Mouse (Mus musculus): ENCODE measurements around the gene Mlx.

The Mlx gene

DNA sequence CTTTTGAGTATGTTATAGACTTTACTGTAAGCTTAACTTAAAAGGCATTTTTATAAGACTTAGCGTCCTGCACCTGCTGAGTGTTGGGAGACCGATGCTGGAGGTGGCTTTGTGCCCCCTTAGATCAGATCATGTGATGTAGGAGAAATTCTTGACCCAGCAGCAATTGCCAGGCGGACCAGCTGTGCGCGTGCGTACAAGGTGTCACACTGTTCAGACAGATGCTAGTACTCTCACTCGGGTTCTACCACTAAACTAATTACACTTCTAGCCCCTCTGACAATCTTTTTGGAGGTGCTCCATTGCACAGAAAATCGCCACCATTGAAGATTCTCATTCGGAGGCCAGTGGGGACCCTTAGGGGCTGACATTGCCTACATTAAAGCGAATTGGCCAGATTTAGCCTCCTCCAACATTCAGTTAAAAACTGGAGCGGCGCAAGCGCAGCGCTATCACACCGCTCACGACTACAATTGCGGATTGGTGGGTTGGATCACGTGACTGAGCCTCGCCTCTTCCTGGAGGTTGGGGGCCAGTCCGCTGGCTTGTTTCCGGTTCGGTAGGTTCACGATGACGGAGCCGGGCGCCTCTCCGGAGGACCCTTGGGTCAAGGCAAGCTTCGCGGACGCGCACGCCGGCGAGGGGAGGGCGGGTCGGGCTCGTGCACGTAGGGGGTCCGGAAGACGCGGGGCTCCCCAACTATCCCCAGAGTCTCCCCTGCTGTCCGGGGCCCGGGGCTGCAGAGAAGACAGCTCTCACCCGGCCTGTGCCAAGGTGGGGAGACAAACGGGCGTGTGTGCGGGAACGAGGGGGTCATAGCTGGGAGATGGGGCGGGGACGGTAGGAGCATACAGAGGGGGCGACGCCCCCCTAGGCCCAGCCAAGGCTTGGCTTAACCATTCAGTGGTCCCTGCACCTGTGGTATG, at the start of gene Mlx:
Gene Mlx, plus strand, starts transcription at position 522 of the 926 bp plus-strand sequence.
- DNase-seq (ENCODE audit: low spot score in 2 of 2): peak; percentile 91 to 92

DNA sequence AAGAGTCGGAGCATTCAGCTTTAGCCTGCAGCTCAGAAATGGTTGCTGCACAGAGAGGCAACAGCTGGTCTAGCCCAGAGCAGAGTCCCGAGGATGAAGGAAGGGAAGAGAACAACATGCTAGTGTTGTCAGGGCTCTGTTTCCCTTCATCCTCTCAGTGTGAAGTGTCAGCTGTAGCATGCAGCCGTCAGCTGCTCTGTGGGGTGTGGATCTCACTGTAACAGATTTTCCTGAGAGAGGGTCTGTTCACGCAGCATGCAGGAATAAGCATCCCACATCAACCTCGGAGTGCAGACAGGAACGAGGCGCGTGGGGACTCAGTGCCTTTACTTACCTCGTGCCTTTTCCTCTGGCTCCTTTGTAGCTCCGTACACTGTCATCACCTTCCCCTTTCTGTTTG, 49.3 kb upstream of the Mlx start:
- DNase-seq (ENCODE audit: low spot score in 2 of 2): no peak

DNA sequence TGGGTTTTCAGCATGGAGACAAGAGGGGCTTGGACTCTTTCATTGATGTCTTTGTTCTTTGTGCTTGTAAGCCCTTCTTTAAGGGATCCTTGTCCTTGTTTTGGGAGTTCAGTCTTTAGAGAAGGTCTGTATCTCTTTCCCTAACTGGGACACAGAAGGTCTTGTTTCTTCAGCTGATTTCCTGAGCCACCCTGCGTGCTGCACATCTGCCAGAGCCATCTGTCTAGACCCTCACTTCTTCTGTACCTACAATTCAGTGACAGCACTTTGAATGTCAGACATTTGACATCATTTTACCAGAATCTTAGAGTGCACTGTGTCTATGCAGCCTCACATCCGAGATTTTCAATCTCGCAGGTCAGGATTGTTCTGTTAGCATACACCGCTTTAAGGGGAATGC, 41.3 kb upstream of the Mlx start:
- DNase-seq (ENCODE audit: low spot score in 2 of 2): no peak

DNA sequence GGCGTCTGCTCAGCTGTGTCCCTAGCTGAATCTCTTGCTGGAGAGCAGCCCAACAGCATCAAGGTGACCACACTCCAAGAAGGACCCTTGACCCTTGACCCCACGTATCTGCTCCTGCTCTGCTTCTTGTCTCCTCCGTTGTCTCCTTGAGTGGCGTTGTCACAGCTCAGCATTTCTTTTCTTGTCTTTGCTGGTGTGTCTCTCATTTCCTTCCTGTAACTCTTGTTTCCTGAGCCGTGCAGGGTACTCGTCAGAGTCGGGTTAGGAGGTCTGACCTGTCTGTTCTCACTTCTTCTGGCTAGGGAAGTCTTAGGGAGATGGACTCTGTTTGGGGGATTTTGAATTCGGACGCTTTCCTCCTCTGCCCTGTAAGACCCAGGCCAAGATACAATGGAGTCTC, 40.6 kb upstream of the Mlx start:
- peak; percentile 46 to 50 for DNase-seq (ENCODE audit: low spot score in 2 of 2)

DNA sequence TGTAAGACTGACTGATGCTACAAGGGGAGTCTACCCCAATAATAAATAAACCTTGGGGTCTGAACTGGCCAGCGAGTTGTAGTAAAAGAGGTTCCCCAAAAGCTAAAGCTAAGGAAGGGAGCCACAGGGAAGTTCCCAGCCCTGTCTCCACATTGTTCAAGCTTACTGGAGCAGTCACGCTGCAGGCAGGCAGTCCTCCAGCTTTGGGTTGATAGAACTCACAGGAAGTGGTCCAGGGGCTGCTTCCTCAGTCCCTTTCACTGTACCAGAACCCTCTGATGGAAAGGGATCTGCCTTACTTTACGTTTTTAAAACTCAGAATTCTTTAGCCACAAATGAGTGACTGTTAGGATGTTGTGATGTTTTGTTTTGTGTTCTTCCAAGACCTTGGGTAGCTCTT, 39.6 kb upstream of the Mlx start:
- DNase-seq (ENCODE audit: low spot score in 2 of 2): no peak

DNA sequence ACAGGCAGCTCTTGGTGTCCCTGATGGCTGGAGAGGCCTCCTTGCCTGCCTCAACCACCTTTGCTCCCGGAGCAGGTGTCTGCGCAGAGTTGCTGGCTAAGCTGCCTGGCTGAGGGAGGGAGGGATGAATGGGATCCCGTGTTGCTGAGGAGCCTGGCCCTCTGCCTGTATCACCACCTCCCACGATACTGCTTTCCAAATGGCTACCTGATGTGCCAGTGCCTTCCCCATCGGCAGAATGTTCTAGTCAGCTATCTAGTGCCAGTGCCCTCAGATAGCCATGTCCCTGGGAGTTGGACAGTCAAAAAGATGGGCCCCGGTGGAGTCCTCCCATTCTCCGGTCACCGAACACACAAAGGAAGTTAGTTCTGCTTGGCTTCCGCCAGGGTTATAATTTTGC, 36.7 kb upstream of the Mlx start:
- no peak for DNase-seq (ENCODE audit: low spot score in 2 of 2)

DNA sequence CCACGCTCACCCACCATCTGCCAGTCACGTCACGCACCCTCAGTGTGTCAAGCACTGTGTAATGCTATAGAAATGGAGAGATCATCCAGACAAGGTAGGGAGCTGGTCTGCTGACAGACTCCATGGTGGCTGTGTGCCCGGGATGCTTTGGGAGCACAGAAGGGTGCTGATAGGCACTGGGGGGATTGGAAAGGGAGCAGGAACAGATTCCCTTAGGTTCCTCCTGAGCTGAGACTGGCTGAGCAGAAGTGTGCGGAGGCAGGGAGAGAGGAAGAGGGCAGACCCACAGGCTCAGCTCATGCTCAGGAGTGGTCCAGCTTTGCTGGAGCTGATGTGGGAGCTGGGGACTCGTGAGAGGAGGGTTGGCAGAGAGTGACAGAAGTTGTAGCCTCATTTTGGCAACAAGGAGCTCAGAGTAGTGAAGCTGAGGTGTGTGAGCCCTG, 36.0 kb upstream of the Mlx start:
- DNase-seq (ENCODE audit: low spot score in 2 of 2): no peak

DNA sequence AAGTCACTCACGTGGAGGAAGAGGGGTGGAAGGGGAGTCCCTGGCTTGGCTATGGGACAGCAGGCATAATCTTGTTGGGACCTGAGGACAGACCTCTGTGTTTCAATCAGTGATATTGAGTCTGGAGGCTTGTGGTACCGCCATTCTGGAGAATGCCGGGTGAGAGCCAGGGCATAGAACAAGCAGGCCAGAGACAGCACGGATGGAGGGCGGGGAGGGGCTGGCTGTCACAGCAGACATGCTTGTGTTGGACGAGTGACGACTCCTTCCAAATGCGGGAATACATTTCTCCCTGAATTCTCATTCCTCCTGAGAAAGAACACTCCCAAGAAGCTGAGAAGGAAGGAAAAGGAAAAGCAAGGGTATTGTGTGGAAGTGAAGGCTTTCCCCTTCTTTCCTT, 35.5 kb upstream of the Mlx start:
- no peak for DNase-seq (ENCODE audit: low spot score in 2 of 2)

DNA sequence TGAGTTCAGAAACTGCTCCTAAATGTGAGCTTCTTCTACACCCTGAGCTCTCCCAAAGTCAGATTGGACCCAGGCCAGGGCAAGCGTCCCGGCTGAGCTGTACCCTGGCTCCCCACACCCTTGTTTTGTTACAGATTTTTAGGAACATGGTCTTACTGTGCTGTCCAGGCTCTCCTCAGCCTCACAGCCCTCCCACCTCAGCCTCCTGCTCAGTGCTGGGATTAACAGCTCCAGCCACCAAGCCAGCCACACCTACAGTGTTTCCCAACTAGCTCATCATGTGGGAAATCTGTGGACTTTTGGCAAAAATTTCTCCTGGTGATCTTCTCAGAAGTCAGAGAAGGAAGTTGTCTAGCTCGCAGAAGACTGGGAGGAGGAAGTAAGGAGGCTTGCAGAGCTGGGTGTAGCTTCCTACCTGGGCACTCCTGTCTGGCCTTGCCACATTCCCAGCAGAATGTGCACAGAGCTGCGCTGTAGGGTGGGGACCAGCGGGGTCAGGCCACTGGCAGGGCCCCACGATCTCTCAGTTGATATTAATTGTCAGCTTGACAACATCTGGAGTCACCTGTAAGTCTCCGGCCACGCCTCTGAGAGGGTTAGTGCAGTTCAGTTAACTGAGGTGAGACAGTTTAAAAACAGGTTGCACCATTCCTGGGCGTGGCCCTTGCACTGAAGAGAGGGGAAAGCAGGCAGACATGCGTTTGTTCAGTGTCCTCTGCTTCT, 34.2 kb upstream of the Mlx start:
- no peak for DNase-seq (ENCODE audit: low spot score in 2 of 2)

DNA sequence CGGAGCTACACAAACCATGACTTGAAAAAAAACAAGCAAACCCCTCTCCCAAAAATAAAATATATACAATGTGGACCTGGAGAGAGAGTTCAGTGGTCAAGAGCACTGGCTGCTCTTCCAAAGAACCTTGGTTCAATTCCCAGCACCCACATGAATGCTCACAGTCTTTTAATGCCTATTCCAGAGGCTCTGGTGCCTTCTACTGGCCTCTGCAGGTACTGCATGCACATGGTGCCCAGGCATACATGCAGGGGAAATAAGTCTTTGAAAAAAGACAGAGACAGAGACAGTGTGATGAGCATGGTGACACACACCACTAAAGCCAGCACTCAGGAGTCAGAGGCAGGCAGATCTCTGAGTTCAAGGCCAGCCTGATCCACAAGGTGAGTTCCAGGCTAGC, 33.1 kb upstream of the Mlx start:
- no peak for DNase-seq (ENCODE audit: low spot score in 2 of 2)

DNA sequence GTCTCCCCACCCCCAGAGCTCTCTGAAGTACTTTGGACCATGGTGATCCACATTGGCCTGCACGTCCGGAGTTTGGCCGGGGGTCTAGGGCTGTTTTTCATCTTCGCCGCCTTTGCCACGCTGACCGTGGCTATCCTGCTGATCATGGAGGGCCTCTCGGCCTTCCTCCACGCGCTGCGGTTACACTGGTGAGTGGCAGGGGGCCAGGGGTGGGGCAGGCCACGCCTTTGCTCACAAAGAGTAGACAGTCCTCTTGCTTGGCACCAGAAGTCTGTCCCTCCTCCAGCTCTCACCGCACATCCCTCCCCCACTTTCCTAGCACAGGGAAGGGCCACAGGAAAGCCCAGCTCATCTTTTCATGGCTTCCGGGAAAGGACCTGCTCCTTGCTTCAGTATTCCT, 31.7 kb upstream of the Mlx start:
- no peak for DNase-seq (ENCODE audit: low spot score in 2 of 2)

DNA sequence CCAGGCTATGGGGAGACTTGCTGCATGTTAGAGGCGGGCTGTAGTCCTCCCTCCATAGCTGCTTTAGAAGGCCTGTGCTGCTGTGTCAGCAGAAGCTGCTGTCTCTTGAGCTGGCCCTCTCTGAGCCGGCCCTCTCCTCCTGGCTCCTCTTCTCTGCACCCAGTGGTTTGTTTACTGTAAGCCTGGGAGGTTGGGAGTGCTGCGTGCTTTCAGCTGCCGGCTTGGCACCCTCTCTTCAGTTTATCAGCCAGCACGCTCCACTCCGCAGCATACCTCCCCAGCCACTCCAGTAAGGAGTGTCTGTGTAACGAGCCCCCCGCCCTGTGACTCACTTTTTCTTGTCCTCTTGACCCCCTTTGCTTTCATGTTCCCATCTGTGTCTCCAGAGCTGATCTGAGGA, 30.2 kb upstream of the Mlx start:
- DNase-seq (ENCODE audit: low spot score in 2 of 2): no peak

DNA sequence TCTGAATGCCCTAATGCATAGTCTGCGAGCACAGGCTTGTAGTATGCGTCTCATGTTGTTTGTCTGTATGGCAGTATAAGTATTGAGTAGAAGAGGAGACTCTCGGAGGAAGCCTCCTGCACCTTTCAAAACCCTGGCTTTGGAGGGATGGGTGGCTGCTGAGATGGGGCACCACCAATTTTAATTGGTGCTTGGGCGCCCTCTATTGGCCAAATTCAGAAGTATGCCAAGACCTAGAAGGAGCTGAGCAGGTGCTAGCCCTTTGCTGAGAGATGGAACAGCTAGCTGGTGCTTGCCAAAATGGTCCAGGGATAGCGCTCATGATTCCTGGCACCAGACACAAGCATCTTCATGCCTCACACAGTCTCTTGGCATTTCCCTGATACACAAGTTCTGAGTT, 29.2 kb upstream of the Mlx start:
- peak; percentile 78 to 84 for DNase-seq (ENCODE audit: low spot score in 2 of 2)

DNA sequence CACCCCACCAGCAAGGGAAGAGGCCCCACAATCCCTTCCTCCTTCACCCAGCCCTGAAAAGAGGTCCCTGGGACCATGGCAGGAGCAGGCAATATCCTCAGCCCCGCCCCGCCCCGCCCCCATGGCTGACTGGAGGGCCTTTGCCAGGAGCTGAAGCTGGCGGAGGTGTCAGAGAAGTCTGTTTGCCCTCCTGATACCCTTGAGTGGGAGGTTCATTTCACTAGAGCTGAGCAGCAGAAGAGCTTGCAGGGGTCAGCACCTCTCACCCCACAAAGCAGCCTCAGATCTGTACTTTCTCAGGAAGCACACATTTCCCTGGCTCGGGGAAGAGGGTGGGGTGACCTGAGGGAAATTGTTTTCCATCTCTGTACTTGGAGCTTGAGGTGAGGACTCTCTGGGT, 28.4 kb upstream of the Mlx start:
- DNase-seq (ENCODE audit: low spot score in 2 of 2): no peak

DNA sequence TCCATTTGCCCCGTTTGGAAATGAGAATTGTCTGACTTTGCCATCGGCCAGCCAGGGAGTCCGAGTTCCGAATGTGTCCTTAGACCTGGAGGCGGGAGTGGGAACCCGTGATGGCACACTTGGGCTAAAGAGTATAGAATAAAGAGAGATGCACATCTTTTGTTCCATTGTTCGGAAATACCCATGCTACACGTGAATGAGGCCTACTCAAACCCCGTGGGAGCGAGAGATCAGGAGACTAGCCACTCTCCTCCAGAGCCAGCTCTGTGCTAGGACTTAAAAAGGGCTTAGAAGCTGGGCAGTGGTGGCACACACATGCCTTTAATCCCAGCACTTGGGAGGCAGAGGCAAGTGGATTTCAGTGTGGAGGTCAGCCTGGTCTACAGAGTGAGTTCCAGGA, 27.6 kb upstream of the Mlx start:
- no peak for DNase-seq (ENCODE audit: low spot score in 2 of 2)

DNA sequence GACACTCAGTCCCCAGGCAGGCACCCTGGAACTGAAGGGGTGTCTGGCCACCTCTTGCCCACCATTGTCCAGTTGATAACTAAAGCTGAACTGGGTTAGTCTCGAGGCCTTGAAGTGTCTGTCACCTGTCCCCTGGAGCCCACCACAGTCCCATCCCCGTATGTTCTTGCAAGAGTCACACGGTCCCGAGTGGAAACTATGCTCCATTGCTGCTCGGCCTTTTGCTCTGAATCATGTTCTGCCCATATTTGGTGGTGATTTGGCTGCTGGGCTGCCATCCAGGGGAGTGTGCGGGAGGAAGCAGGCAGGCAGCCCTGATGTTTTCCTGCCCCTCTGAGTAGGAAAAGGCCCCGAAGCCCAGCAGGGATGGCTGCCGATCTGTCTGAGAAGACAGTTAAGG, 27.0 kb upstream of the Mlx start:
- no peak for DNase-seq (ENCODE audit: low spot score in 2 of 2)

DNA sequence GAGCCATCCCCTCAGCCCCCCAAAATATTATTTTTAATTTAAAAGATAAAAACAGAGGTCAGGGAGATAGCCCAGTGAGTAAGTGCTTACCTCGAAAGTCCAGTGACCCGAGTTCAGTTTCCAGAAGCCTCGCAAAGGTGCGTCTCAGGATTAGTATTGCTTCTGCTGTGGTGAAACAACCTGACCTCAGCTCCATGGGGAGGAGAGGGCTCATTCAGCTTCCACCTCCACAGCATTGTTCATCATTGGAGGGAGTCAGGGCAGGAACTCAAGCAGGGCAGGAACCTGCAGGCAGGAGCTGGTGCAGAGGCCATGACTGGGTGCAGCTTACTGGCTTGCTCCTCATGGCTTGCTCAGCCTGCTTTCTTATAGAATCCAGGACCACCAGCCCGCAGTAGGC, 26.0 kb upstream of the Mlx start:
- DNase-seq (ENCODE audit: low spot score in 2 of 2): no peak

DNA sequence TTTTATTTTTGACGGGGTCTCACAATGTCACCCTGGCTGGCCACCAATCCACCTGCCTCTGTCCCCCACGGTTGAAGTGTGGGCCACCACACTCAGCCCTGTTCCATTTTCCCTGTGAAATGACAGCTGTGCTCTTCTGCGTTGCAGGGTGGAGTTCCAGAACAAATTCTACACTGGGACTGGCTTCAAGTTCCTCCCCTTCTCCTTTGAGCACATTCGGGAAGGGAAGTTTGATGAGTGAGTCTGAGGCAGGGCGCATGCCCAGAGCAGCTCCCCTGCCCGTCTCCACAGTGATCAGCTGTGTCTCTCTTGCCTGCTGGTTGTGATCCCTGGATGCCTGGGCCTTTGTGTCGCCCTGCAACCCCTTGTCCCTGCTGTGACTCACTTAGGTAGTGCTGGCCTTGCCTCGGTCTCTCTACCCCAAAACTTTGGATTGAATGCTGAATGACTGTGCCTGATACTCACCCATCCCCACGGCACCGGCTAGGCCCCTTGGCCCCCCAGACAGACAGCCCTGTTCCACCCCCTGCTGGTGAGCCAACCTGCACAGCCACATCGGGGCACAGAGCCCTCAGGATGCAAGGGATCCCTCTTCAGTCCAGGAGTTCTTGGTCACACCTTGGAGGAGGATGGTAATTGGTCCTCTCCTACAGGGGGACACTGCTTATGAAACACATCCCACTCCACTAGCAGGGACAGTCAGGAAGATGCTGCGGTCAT, 24.8 kb upstream of the Mlx start:
- DNase-seq (ENCODE audit: low spot score in 2 of 2): no peak

DNA sequence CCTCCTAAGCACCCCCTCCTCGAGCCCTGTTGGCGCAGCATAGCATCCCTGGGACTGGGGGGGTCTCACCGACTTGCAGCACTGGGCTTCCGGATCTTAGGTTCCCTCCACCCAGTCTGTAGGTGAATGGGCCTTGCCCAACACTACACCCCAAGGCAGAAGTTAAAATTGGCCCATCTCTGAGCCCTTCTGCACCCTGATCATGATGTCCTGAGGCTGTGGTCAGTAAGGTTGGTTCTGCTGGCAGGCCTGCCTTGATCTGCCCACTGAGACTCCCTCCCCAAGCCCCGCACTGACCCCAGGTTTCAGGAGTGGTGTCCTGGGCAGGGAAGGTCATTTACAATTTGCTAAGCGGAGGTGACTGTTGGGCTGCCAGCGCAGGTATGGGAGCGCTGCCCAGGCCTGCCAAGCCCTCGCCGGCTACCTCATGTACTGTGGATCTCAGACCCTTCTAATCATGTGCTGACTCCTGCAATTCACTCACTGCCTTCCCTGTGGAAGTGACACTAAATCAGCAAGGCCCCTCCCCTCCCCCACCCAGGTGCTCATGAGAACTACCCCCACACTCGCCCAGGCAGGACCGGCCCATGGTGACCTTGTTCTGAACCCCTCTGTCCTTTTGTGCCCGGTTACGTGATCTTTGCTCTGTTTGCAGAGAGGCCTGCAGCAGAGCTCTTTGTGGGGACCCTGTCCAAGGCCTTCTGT, 24.0 kb upstream of the Mlx start:
- no peak for DNase-seq (ENCODE audit: low spot score in 2 of 2)

DNA sequence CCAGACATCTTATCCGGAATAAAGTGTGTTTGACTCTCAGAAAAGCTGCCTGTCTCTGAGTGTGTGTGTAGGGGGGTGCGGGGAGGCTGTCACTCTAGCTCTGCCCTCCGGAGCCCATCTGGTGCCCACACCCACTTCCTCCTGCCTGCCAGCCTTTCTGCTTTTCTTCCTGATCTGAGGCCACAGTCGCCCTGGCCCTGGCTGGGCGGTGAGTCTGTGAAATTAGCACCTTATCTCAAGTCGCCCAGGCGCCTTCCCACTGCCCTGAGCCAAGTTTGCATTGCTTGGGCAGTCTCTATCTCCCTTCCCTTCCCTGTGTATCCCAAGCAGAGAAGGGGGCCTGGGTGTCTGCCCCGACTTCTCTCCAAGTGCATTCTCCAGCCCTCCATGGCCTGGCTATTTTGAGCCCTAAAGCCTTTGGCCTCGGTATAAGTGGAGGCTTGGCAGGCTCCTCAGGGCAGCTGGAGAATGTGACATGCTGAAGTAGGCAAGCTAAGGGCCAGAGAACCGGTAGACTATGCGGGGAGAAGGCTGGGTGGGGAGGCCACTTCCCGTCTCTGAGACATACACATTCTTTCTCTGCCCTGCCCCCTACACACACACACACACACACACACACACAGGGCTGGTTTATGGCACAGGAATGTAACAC, 23.3 kb upstream of the Mlx start:
- DNase-seq (ENCODE audit: low spot score in 2 of 2): peak; percentile 91 to 93

DNA sequence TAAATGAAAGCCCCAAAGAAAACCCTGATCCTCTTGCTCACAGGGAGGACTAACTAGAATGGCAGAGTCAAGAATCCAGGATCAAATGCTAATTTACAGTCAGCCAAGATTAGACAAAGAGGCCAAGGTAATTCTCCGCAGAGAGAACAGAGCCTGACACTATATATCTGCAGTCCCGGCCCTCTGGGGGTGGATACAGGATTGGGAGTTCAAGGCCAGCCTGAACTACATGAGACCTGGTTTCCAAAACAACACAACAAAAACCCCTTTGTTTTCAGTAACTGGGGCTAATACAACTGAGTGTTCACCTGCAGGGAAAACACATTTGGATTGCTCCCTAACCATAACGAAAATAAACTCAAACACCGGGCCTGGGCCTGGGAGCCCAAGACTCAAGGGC, 22.6 kb upstream of the Mlx start:
- no peak for DNase-seq (ENCODE audit: low spot score in 2 of 2)
